Mouse (Mus musculus) forebrain, embryonic 14.5 days (tissue): ENCODE results near the gene Dusp9. TPM values are rescaled to one million over a fixed set of nuclear protein-coding genes. Genes with fewer than 3 reads are reported as not detected.
A peak's percentile ranks its signal among the peaks of the same experiment; 100 is the strongest.

Experiments used
- ATAC-seq: fragments of 200-750 bp; cut with Nextera tagmentation; 2 replicates; pipeline ENCODE4 v1.8.0; 2017; ENCODE audit warnings: mild to moderate bottlenecking, moderate library complexity
- DNase-seq: peaks from one replicate; pipeline ENCODE4 v3.0.0-alpha.2; 2015; ENCODE audit warnings: low spot score
- H3K27ac ChIP-seq: fragments of 300-500 bp; sonication (generic); 2 replicates; pipeline ENCODE4 v1.5.1; 2014; ENCODE audit warnings: low read depth, mild to moderate bottlenecking, control low read depth, low read length, moderate library complexity
- H3K27me3 ChIP-seq: fragments of 300-500 bp; sonication (generic); replicated peaks from 2 replicates; pipeline ENCODE4 v1.6.1; 2014; ENCODE audit warnings: low read length, control low read depth, mixed read lengths; ENCODE audit not compliant: control insufficient read depth, insufficient read depth
- H3K36me3 ChIP-seq: fragments of 300-500 bp; sonication (generic); 2 replicates; pipeline ENCODE4 v1.6.1; 2014; ENCODE audit warnings: low read length, control low read depth; ENCODE audit not compliant: control insufficient read depth, insufficient read depth
- H3K4me1 ChIP-seq: fragments of 300-500 bp; sonication (generic); 2 replicates; pipeline ENCODE4 v1.6.1; 2014; ENCODE audit warnings: antibody characterized with exemption, low read length, control low read depth; ENCODE audit not compliant: control insufficient read depth, insufficient read depth
- H3K4me2 ChIP-seq: fragments of 300-500 bp; sonication (generic); 2 replicates; pipeline ENCODE4 v1.6.1; 2014; ENCODE audit warnings: mild to moderate bottlenecking, control low read depth, low read length
- H3K4me3 ChIP-seq: fragments of 300-500 bp; sonication (generic); 2 replicates; pipeline ENCODE4 v1.5.1; 2014; ENCODE audit warnings: low read depth, low read length, control low read depth
- H3K9ac ChIP-seq: fragments of 300-500 bp; sonication (generic); 2 replicates; pipeline ENCODE4 v1.6.1; 2014; ENCODE audit warnings: mild to moderate bottlenecking, low read length, control low read depth, moderate library complexity
- H3K9me3 ChIP-seq: fragments of 300-500 bp; sonication (generic); replicated peaks from 2 replicates; pipeline ENCODE4 v1.6.1; 2016; ENCODE audit warnings: low read length, control low read depth, mixed read lengths; ENCODE audit not compliant: control insufficient read depth
- WGBS: fragments of 180-500 bp; shearing (Covaris S2); extraction: QIAGEN DNeasy Blood & Tissue Kit; methylation state at CpG from one replicate; pipeline ENCODE4 v1.1.7; 2014; 5-methylcytosine and 5-hydroxymethylcytosine counted together
- polyA plus RNA-seq: library from polyadenylated mRNA; unstranded; fragments of >200 nt; fragmentation: Nextera tagmentation; extraction: Ambion mirVana; gene quantifications from 2 replicates; pipeline ENCODE4 v1.2.1, GENCODE M21; 2014

Gene Dusp9
- polyA plus RNA-seq, 1 experiment from 2014 or later, result 0.27 TPM

DNA sequence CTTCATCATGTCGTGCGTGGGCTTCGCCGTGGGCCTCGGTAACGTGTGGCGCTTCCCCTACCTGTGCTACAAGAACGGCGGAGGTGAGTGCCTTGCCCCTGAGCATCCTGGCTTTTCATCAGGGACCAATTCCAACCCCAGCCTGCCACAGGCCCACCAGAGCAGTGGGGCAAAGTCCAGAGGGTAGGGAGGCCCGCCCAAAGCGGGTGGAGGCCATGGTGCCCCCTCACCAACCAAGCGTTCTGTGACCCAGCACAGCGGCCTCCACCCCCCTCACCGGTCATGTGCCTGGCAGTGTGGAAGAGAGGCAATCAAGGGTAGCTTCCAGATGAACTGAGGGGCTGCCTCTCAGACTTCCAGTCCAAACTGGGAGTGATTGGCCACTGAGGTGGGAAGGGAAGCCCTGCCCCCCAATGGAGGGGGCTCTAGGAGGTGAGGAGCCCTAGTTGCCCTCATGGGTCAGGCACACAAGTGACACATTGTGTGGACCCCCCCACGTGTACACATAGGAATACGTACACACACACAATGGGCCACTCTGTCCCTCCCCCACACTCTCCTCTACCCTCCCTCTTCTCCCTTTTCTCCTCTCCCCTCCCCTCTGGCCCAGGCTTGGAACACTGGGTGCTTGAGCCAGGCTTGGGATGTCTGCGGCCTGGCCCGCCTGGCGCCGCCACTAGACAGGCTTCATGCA lies 34.9 kb downstream of the Dusp9 start:
- ATAC-seq (peak; percentile 32), DNase-seq (no peak)
- peaks cover 8% of the 10 kb centered on the region; the same call in 1 of the 2 replicates for H3K4me1 ChIP-seq
- H3K4me2 ChIP-seq, result peak overlapping the region; percentile 60
- peak overlapping the region; percentile 53 for H3K4me3 ChIP-seq
- peak overlapping the region; percentile 75 for H3K9ac ChIP-seq
- WGBS, result 34% methylated on average over 20 of the region's 20 CpGs
- H3K27ac ChIP-seq, result no peak overlapping the region
- H3K27me3 ChIP-seq, result no peaks in the 10 kb centered on the region
- H3K9me3 ChIP-seq, result no peaks in the 10 kb centered on the region
- peaks cover 11% of the 10 kb centered on the region; the same call in 1 of the 2 replicates for H3K36me3 ChIP-seq

- Histone ChIP-seq H3K4me2 (peak overlapping the region; percentile 60), H3K36me3 (peaks cover 18% of the 10 kb centered on the region; the same call in 1 of the 2 replicates), H3K9ac (peak overlapping the region; percentile 75; the same call in 1 of the 2 replicates), H3K27ac (no peak overlapping the region), H3K4me3 (no peak overlapping the region; the same call in 1 of the 2 replicates), H3K9me3 (no peaks in the 10 kb centered on the region), H3K27me3 (no peaks in the 10 kb centered on the region), H3K4me1 (peaks cover 8% of the 10 kb centered on the region; the same call in 1 of the 2 replicates)
- no peak for DNase-seq
- WGBS, result 77% methylated on average over 2 of the region's 2 CpGs
- no peak for ATAC-seq
These were observed 36.0 kb downstream of the Dusp9 start for GRCm38 (mm10) chrX:73675231-73675630.

GRCm38 (mm10) chrX:73676668-73677067 lies 37.4 kb downstream of the Dusp9 start:
- Histone ChIP-seq H3K36me3 (peaks cover 27% of the 10 kb centered on the region; the same call in 1 of the 2 replicates), H3K9me3 (no peaks in the 10 kb centered on the region), H3K27me3 (no peaks in the 10 kb centered on the region), H3K4me1 (peaks cover 8% of the 10 kb centered on the region; the same call in 1 of the 2 replicates), H3K4me2 (no peak overlapping the region), H3K9ac (no peak overlapping the region), H3K4me3 (no peak overlapping the region), H3K27ac (no peak overlapping the region)
- no peak for ATAC-seq
- DNase-seq, result no peak
- 93% methylated on average over 4 of the region's 4 CpGs for WGBS

- Histone ChIP-seq H3K4me3 (no peak overlapping the region), H3K27ac (no peak overlapping the region), H3K9me3 (no peaks in the 10 kb centered on the region), H3K27me3 (no peaks in the 10 kb centered on the region), H3K36me3 (peaks cover 66% of the 10 kb centered on the region), H3K9ac (no peak overlapping the region), H3K4me1 (no peaks in the 10 kb centered on the region), H3K4me2 (no peak overlapping the region)
- WGBS, result 77% methylated on average over 2 of the region's 2 CpGs
- DNase-seq (no peak), ATAC-seq (no peak)
These were observed 44.9 kb downstream of the Dusp9 start for GRCm38 (mm10) chrX:73684156-73684555.

GRCm38 (mm10) chrX:73684978-73685377 lies 45.8 kb downstream of the Dusp9 start:
- H3K4me3 ChIP-seq, result no peak overlapping the region
- no peak for ATAC-seq
- H3K36me3 ChIP-seq, result peaks cover 61% of the 10 kb centered on the region
- H3K27ac ChIP-seq, result no peak overlapping the region
- H3K4me2 ChIP-seq, result no peak overlapping the region
- DNase-seq, result no peak
- H3K9ac ChIP-seq, result no peak overlapping the region
- no peaks in the 10 kb centered on the region for H3K27me3 ChIP-seq
- H3K9me3 ChIP-seq, result no peaks in the 10 kb centered on the region
- no peaks in the 10 kb centered on the region for H3K4me1 ChIP-seq

- Histone ChIP-seq H3K4me2 (no peak overlapping the region), H3K36me3 (peaks cover 54% of the 10 kb centered on the region), H3K4me1 (no peaks in the 10 kb centered on the region), H3K9ac (no peak overlapping the region), H3K27me3 (no peaks in the 10 kb centered on the region), H3K9me3 (no peaks in the 10 kb centered on the region), H3K27ac (no peak overlapping the region), H3K4me3 (no peak overlapping the region)
- WGBS, result 80% methylated on average over 3 of the region's 3 CpGs
- no peak for DNase-seq
- ATAC-seq, result no peak
These were observed 46.4 kb downstream of the Dusp9 start for GRCm38 (mm10) chrX:73685629-73686028.

DNA sequence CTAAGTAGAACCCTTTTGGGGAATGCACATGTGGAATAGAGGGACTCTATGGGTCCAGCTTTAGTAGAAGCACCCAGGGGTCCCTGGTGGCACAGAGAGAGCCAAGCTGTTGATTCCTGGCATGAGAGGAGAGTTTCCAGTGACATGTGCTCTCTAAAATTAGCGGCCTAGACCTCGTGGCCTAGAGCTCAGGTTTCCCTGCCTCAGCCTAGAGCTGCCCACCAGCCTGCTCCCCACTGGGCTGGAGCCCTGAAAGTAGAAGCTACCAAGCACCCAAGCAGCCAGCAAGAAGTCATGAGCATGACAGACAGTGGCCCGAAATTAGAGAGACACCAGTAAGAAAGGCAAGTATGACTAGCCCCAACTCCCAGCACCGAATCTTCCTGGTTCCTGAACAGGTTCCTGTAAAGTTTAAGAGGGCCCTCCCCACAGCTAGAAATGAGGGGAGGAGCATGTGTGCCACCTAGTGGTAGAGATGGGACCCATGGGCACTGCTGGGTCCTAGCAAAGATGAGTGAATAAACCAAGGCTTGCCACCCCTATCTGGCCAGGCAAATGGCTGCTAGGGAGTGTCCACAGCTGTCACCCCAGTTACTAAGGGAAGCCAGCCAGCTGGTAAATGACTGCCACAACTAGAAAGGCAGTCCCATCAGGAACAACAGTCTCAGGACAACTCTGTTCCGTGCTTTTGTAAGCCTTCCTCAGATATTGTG lies 51.9 kb downstream of the Dusp9 start:
- ATAC-seq, result peak; percentile 46; the same call in 1 of the 2 replicates
- Histone ChIP-seq H3K9ac (no peak overlapping the region), H3K4me3 (no peak overlapping the region), H3K4me1 (no peaks in the 10 kb centered on the region), H3K27ac (no peak overlapping the region), H3K9me3 (no peaks in the 10 kb centered on the region), H3K36me3 (peaks cover 24% of the 10 kb centered on the region), H3K4me2 (no peak overlapping the region), H3K27me3 (no peaks in the 10 kb centered on the region)
- peak; percentile 48 for DNase-seq
- 77% methylated on average over 5 of the region's 5 CpGs for WGBS
